Mouse (Mus musculus) CH12.LX (cell line): Measurements from ENCODE around the gene Mum1. TPM values are rescaled to one million over a fixed set of nuclear protein-coding genes. Genes with fewer than 3 reads are reported as not detected.

Experiments used
- DNase-seq: peaks from one replicate; pipeline ENCODE4 v3.0.0-alpha.2; 2013; ENCODE audit errors: extremely low read depth
- H3K27ac ChIP-seq: 2 replicates; pipeline ENCODE4 v1.5.1; 2012; ENCODE audit warnings: low read depth, mild to moderate bottlenecking, control low read depth, moderate library complexity; ENCODE audit not compliant: insufficient read depth
- H3K27me3 ChIP-seq: replicated peaks from 2 replicates; pipeline ENCODE3; 2012; ENCODE audit warnings: inconsistent platforms
- H3K36me3 ChIP-seq, 2 experiments: replicated peaks in 1 of 2; 2 replicates each; pipeline versions ENCODE3 to v1.6.1; 2012; ENCODE audit warnings: inconsistent platforms in 1 of 2, low read length in 1 of 2, mild to moderate bottlenecking in 1 of 2, mixed read lengths in 1 of 2, moderate library complexity in 1 of 2; ENCODE audit not compliant: control insufficient read depth in 1 of 2, insufficient read depth in 1 of 2
- H3K4me1 ChIP-seq, 2 experiments: 2 replicates each; pipeline ENCODE4 v1.6.1; 2012; ENCODE audit warnings: inconsistent platforms in 1 of 2, moderate library complexity in 1 of 2; ENCODE audit not compliant: insufficient read depth in 2 of 2, control insufficient read depth in 1 of 2
- H3K4me2 ChIP-seq: 2 replicates; pipeline ENCODE4 v1.6.1; 2012; ENCODE audit warnings: low read depth, mild to moderate bottlenecking, control low read depth; ENCODE audit not compliant: poor library complexity, insufficient read depth, severe bottlenecking
- H3K4me3 ChIP-seq, 3 experiments: fragments of 150-350 bp in 1 of 3; sonication (generic) in 1 of 3; replicated peaks in 1 of 3; 2 replicates each; pipeline versions ENCODE3 to v1.5.1; 2011 to 2012; ENCODE audit warnings: low read depth in 2 of 3, low read length in 2 of 3, mild to moderate bottlenecking in 2 of 3, moderate library complexity in 2 of 3, control low read depth in 1 of 3, improper control_type of control experiment in 1 of 3, inconsistent platforms in 1 of 3, mixed read lengths in 1 of 3; ENCODE audit not compliant: poor library complexity in 1 of 3
- H3K79me2 ChIP-seq: replicated peaks from 2 replicates; pipeline ENCODE4 v1.6.1; 2012; ENCODE audit warnings: mild to moderate bottlenecking, moderate library complexity; ENCODE audit not compliant: control insufficient read depth, poor library complexity, insufficient read depth, severe bottlenecking; ENCODE audit errors: extremely low read depth
- H3K9ac ChIP-seq: 2 replicates; pipeline ENCODE4 v1.6.1; 2012; ENCODE audit warnings: low read depth, mild to moderate bottlenecking, control low read depth, moderate library complexity; ENCODE audit not compliant: insufficient read depth
- H3K9me3 ChIP-seq: replicated peaks from 2 replicates; pipeline ENCODE3; 2012; ENCODE audit warnings: low read length, inconsistent platforms, mixed read lengths
- CHD2 ChIP-seq: IDR thresholded peaks from 2 replicates; pipeline ENCODE4 v1.6.1; 2011; ENCODE audit warnings: low read length, improper control_type of control experiment
- ELF1 ChIP-seq: IDR thresholded peaks from 2 replicates; pipeline ENCODE4 v1.6.1; 2014; ENCODE audit warnings: low read depth, mild to moderate bottlenecking, inconsistent platforms, low read length, improper control_type of control experiment
- EP300 ChIP-seq: IDR thresholded peaks from 2 replicates; pipeline ENCODE4 v1.6.1; 2011; ENCODE audit warnings: low read length, improper control_type of control experiment
- HCFC1 ChIP-seq: IDR thresholded peaks from 2 replicates; pipeline ENCODE4 v1.6.1; 2012; ENCODE audit warnings: low read depth, mild to moderate bottlenecking, inconsistent platforms, low read length, improper control_type of control experiment
- IRF4 ChIP-seq: IDR thresholded peaks from 2 replicates; pipeline ENCODE4 v1.6.1; 2014; ENCODE audit warnings: low read depth, mild to moderate bottlenecking, inconsistent platforms, low read length, improper control_type of control experiment
- KAT2A ChIP-seq: IDR thresholded peaks from 2 replicates; pipeline ENCODE4 v1.6.1; 2012; ENCODE audit warnings: low read length, improper control_type of control experiment, inconsistent platforms; ENCODE audit not compliant: insufficient replicate concordance
- NELFE ChIP-seq: IDR thresholded peaks from 2 replicates; pipeline ENCODE4 v1.6.1; 2011; ENCODE audit warnings: low read depth, low read length, improper control_type of control experiment
- NRF1 ChIP-seq: IDR thresholded peaks from 2 replicates; pipeline ENCODE4 v1.6.1; 2014; ENCODE audit warnings: low read depth, mild to moderate bottlenecking, inconsistent platforms, low read length, improper control_type of control experiment, moderate library complexity
- RCOR1 ChIP-seq: conservative IDR thresholded peaks from 2 replicates; pipeline ENCODE4 v1.6.1; 2012; ENCODE audit warnings: low read depth, mild to moderate bottlenecking, inconsistent platforms, low read length, improper control_type of control experiment
- SIN3A ChIP-seq: IDR thresholded peaks from 2 replicates; pipeline ENCODE4 v1.6.1; 2012; ENCODE audit warnings: low read length, improper control_type of control experiment, inconsistent platforms
- SMC3 ChIP-seq: IDR thresholded peaks from 2 replicates; pipeline ENCODE4 v1.6.1; 2011; ENCODE audit warnings: low read depth, low read length, improper control_type of control experiment
- TBP ChIP-seq: conservative IDR thresholded peaks from 2 replicates; pipeline ENCODE4 v1.6.1; 2011; ENCODE audit warnings: low read depth, low read length, improper control_type of control experiment
- UBTF ChIP-seq: IDR thresholded peaks from 2 replicates; pipeline ENCODE4 v1.6.1; 2012; ENCODE audit warnings: low read depth, mild to moderate bottlenecking, inconsistent platforms, low read length, improper control_type of control experiment, moderate library complexity
- USF1 ChIP-seq: IDR thresholded peaks from 2 replicates; pipeline ENCODE4 v1.6.1; 2014; ENCODE audit warnings: low read depth, mild to moderate bottlenecking, inconsistent platforms, low read length, improper control_type of control experiment
- ZKSCAN1 ChIP-seq: IDR thresholded peaks from 2 replicates; pipeline ENCODE4 v1.6.1; 2012; ENCODE audit warnings: low read depth, inconsistent platforms, low read length, improper control_type of control experiment, borderline replicate concordance
- dilution Hi-C: fragments of 300-500 bp; cut with MboI; formaldehyde crosslinking; loops from 2 replicates; pipeline ENCODE4 v1.14.3; 2020; ENCODE audit warnings: low sequenced_read_pairs; ENCODE audit not compliant: extremely low pct_unique_long_range_greater_than_20kb, extremely low pct_ligation_motif_present
- in situ Hi-C: fragments of 300-500 bp; cut with MboI; formaldehyde crosslinking; loops from 3 replicates; pipeline ENCODE4 v1.14.3; 2019; ENCODE audit warnings: low sequenced_read_pairs, low pct_ligation_motif_present, low pct_unique_long_range_greater_than_20kb, mixed read lengths
- polyA plus RNA-seq: library from polyadenylated mRNA; unstranded; fragments of >175 nt; gene quantifications from 2 replicates; pipeline ENCODE4 v1.2.1, GENCODE M21; 2012; ENCODE audit warnings: low read depth; ENCODE audit not compliant: insufficient read length
- total RNA-seq, 2 experiments: library from RNA; depleted of rRNA; stranded (reverse); fragments of 300-350 nt in 1 of 2; fragments of >200 nt in 1 of 2; gene quantifications; 2 replicates each; pipeline ENCODE4 v1.2.3; 2012 to 2014

Gene Mum1
- total and polyA plus RNA-seq, 3 experiments: 22.9 to 35.6 (median 25.1) TPM

GRCm38 (mm10) chr10:80190491-80191051 lies 35.7 kb upstream of the Mum1 start:
- dilution Hi-C loops: no loop called here

GRCm38 (mm10) chr10:80193976-80194375 lies 32.3 kb upstream of the Mum1 start:
- Histone ChIP-seq H3K79me2 (no peaks in the 10 kb centered on the region), H3K27ac (no peak overlapping the region), H3K4me3 (no peak overlapping the region), H3K4me2 (no peak overlapping the region), H3K4me1 (peaks cover 0 to 3% of the 10 kb centered on the region in 2 experiments; a peak in 1 of 4 replicates), H3K27me3 (peaks cover 79% of the 10 kb centered on the region), H3K9ac (no peak overlapping the region), H3K36me3 (no peaks in the 10 kb centered on the region), H3K9me3 (peaks cover 2% of the 10 kb centered on the region)
- TF ChIP-seq NRF1 (no peak), RCOR1 (no peak), ZKSCAN1 (no peak), HCFC1 (no peak), TBP (no peak)
- dilution Hi-C loops: no loop called here
- in situ Hi-C loops: no loop called here
- DNase-seq: no peak

More at GRCm38 (mm10) chr10:80190491-80191051, 35.7 kb upstream of the Mum1 start:
- TF ChIP-seq EP300 (no peak), UBTF (no peak), CHD2 (no peak), KAT2A (no peak), SIN3A (no peak), IRF4 (no peak), SMC3 (no peak), USF1 (no peak), RCOR1 (no peak), ELF1 (no peak), NELFE (no peak)
- peaks cover 84% of the 10 kb centered on the region for H3K27me3 ChIP-seq
- no peaks in the 10 kb centered on the region for H3K36me3 ChIP-seq
- no peaks in the 10 kb centered on the region for H3K79me2 ChIP-seq
- no peak overlapping the region for H3K4me3 ChIP-seq
- in situ Hi-C loops: no loop called here
- H3K9ac ChIP-seq: no peak overlapping the region
- H3K27ac ChIP-seq: no peak overlapping the region
- DNase-seq: no peak
- H3K4me1 ChIP-seq: peaks cover 0 to 3% of the 10 kb centered on the region in 2 experiments; a peak in 1 of 4 replicates
- no peak overlapping the region for H3K4me2 ChIP-seq
- H3K9me3 ChIP-seq: peaks cover 2% of the 10 kb centered on the region
